Mouse (Mus musculus): ENCODE measurements around the gene Msrb1. TPM values are rescaled to one million over a fixed set of nuclear protein-coding genes. Genes with fewer than 3 reads are reported as not detected.

The Msrb1 gene
- polyA plus RNA-seq, 1 experiment from 2014 or later: 23.0 TPM

DNA sequence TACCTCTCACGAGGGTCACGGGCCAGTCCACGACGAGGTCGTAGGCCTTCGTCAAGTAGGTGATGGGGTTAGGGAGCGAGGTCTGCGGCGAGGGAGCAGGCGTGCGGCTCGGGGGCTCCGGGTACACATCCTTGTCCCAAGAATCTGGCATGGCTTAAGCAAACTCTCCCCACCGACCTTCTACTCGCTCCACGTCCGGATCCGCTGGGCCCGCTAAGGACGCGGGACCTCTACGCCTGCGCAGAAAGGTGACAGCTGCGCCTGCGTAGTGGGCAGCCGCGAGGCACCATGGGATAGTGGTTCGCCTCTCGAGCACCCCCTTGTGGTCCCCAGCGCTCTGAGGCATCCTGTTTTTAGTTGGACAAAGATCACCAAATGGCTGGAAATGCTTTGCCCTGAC is 12.3 kb upstream of the Msrb1 start, which contains the start of gene Ndufb10:
Gene Ndufb10 (minus strand): TSS at position 295 of the 400 bp plus-strand sequence.
- ATAC-seq (ENCODE audit: low FRiP score) (peak; percentile 81), DNase-seq (ENCODE audit: low spot score, missing footprints) (peak; percentile 100)
- peak within 1 kb of the TSS; percentile 74 for H3K9ac ChIP-seq (ENCODE audit: low read length)
- peak within 1 kb of the TSS; percentile 40 for H3K27ac ChIP-seq (ENCODE audit: low read depth, low read length)
- H3K9me3 ChIP-seq (ENCODE audit: control insufficient read depth, low read length): no peaks in the 10 kb centered on the region
- no peaks in the 10 kb centered on the region for H3K27me3 ChIP-seq (ENCODE audit: control insufficient read depth, insufficient read depth, low read length)
- H3K4me1 ChIP-seq (ENCODE audit: control insufficient read depth, insufficient read depth, low read length): peaks cover 15% of the 10 kb centered on the region
- H3K4me2 ChIP-seq: peak within 1 kb of the TSS; percentile 74
- peak within 1 kb of the TSS; percentile 50 for H3K4me3 ChIP-seq (ENCODE audit: low read depth, low read length)
- WGBS: under 1% methylated on average over 30 of the region's 30 CpGs
- peaks cover 11% of the 10 kb centered on the region for H3K36me3 ChIP-seq (ENCODE audit: control insufficient read depth, insufficient read depth, low read length)

DNA sequence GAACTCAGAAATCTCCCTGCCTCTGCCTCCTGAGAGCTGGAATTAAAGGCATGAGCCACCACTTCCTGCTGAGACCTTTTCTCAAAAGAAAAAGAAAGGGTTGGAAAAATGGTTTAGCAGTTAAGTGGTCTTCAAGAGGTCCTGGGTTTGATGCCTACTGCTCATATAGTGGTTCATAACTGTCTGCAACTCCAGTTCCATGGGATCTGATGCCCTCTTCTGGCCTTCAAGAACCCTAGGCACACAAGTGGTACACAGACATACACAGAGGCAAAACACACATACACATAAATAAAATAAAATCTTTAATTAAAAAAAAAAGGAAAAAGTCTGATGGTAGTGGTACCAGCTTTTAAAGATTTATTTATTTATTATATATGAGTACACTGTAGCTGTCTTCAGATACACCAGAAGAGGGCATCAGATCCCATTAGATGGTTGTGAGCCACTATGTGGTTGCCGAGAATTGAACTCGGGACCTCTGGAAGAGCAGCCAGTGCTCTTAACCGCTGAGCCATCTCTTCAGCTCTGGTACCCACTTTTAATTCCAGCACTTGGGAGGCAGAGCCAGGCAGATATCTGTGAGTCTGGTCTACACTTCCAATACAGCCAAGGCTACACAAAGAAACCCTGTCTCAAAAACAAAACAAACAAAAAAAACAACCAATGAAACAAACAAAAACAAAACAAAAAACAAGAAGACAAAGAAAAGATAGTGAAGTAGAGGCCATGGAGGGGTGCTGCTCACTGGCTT is 10.6 kb upstream of the Msrb1 start:
- H3K9ac ChIP-seq (ENCODE audit: low read length): no peak overlapping the region
- H3K4me1 ChIP-seq (ENCODE audit: control insufficient read depth, insufficient read depth, low read length): peaks cover 15% of the 10 kb centered on the region
- no peaks in the 10 kb centered on the region for H3K27me3 ChIP-seq (ENCODE audit: control insufficient read depth, insufficient read depth, low read length)
- H3K4me3 ChIP-seq (ENCODE audit: low read depth, low read length): no peak overlapping the region
- H3K36me3 ChIP-seq (ENCODE audit: control insufficient read depth, insufficient read depth, low read length): peaks cover 11% of the 10 kb centered on the region
- DNase-seq (ENCODE audit: low spot score, missing footprints): peak; percentile 67
- no peak overlapping the region for H3K4me2 ChIP-seq
- no peak overlapping the region for H3K27ac ChIP-seq (ENCODE audit: low read depth, low read length)
- 81% methylated on average over 3 of the region's 3 CpGs for WGBS
- ATAC-seq (ENCODE audit: low FRiP score): no peak
- no peaks in the 10 kb centered on the region for H3K9me3 ChIP-seq (ENCODE audit: control insufficient read depth, low read length)

DNA sequence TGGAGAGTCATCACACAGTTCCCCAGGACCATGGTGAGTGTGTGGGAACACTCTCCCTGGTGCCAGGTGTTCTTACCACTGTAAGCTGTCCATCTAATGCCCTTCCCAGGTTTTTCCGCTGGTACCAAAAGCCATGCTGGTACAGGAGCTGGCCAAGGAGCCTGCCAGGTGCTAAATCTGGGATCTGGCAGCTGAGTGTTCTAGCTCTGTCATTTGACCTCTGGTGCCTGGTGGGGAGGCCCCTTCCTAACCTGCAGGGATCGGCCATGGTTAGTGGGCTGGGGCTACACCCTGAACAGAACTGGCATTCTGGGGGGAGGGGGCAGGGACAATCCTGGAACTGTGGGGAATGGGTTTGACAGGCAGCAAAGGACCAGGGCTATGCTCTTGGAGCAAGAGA is 8.8 kb upstream of the Msrb1 start, which contains the start of gene Rpl3l:
Gene Rpl3l (plus strand): TSS at position 203 of the 400 bp plus-strand sequence.
- Histone ChIP-seq H3K9me3 (ENCODE audit: control insufficient read depth, low read length) (no peaks in the 10 kb centered on the region), H3K4me2 (no peak within 1 kb of the TSS), H3K9ac (ENCODE audit: low read length) (no peak within 1 kb of the TSS), H3K27me3 (ENCODE audit: control insufficient read depth, insufficient read depth, low read length) (no peaks in the 10 kb centered on the region), H3K27ac (ENCODE audit: low read depth, low read length) (no peak within 1 kb of the TSS), H3K36me3 (ENCODE audit: control insufficient read depth, insufficient read depth, low read length) (no peaks in the 10 kb centered on the region; the same call in 1 of the 2 replicates), H3K4me1 (ENCODE audit: control insufficient read depth, insufficient read depth, low read length) (peaks cover 9% of the 10 kb centered on the region), H3K4me3 (ENCODE audit: low read depth, low read length) (no peak within 1 kb of the TSS)
- DNase-seq (ENCODE audit: low spot score, missing footprints) (no peak), ATAC-seq (ENCODE audit: low FRiP score) (no peak)
- 66% methylated on average over 2 of the region's 2 CpGs for WGBS

DNA sequence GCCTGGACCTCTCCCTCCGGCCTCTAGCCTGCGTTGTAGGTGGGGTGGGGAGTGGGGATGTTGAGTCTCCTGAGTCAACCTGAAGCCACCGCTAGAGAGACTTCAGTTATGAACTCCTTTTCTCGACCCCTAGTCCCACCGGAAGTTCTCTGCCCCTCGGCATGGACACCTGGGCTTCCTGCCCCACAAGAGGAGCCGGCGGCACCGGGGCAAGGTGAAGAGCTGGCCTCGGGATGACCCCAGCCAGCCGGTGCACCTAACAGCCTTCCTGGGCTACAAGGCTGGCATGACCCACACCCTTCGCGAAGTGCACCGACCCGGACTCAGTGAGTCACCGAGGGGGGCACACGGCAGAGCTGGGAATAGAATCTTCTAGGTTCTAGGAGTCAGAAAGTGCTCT is 8.3 kb upstream of the Msrb1 start:
- no peak overlapping the region for H3K4me3 ChIP-seq (ENCODE audit: low read depth, low read length)
- no peak overlapping the region for H3K4me2 ChIP-seq
- ATAC-seq (ENCODE audit: low FRiP score) (no peak), DNase-seq (ENCODE audit: low spot score, missing footprints) (no peak)
- no peak overlapping the region for H3K9ac ChIP-seq (ENCODE audit: low read length)
- H3K9me3 ChIP-seq (ENCODE audit: control insufficient read depth, low read length): no peaks in the 10 kb centered on the region
- 73% methylated on average over 17 of the region's 17 CpGs for WGBS
- no peak overlapping the region for H3K27ac ChIP-seq (ENCODE audit: low read depth, low read length)
- no peaks in the 10 kb centered on the region for H3K36me3 ChIP-seq (ENCODE audit: control insufficient read depth, insufficient read depth, low read length)
- H3K27me3 ChIP-seq (ENCODE audit: control insufficient read depth, insufficient read depth, low read length): no peaks in the 10 kb centered on the region
- H3K4me1 ChIP-seq (ENCODE audit: control insufficient read depth, insufficient read depth, low read length): peaks cover 5% of the 10 kb centered on the region

DNA sequence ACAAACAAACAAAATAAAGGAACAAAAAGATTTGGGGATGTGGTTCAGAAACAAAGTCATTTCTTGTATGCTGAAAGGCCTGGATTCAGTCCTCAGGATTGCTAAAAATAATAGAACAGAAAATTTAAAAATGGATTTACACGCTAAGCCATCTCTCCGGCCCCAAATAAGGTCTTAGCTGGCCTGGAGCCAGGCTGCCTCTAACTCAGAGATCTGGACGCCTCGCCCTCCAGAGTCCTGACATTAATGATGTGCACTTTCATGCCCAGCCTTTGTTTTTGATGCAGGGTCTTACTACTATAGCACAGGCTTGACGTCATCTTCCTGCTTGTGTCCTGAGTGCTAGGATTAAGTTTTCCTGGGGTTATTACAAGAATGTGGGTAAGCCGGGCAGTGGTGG is 7.4 kb upstream of the Msrb1 start:
- Histone ChIP-seq H3K9me3 (ENCODE audit: control insufficient read depth, low read length) (no peaks in the 10 kb centered on the region), H3K27me3 (ENCODE audit: control insufficient read depth, insufficient read depth, low read length) (no peaks in the 10 kb centered on the region), H3K9ac (ENCODE audit: low read length) (no peak overlapping the region), H3K4me2 (no peak overlapping the region), H3K4me1 (ENCODE audit: control insufficient read depth, insufficient read depth, low read length) (no peaks in the 10 kb centered on the region), H3K4me3 (ENCODE audit: low read depth, low read length) (no peak overlapping the region), H3K36me3 (ENCODE audit: control insufficient read depth, insufficient read depth, low read length) (no peaks in the 10 kb centered on the region), H3K27ac (ENCODE audit: low read depth, low read length) (no peak overlapping the region)
- DNase-seq (ENCODE audit: low spot score, missing footprints): peak; percentile 14
- ATAC-seq (ENCODE audit: low FRiP score): no peak
- 89% methylated on average over 6 of the region's 6 CpGs for WGBS

DNA sequence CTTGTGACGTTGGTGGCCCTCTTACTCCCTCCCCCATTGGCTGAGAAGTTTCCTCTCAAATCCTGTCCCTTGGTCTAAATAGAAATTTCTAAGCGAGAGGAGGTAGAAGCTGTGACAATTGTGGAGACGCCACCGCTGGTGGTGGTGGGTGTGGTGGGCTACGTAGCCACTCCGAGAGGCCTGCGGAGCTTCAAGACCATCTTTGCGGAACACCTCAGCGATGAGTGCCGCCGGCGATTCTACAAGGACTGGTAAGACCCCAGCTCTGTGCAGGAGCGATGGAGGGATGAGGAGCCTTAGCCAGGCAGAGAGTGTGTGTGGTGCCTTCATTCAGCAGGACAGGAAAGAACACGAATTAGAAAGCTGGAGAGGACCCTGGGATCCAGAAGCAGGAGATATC is 5.7 kb upstream of the Msrb1 start:
- Histone ChIP-seq H3K9me3 (ENCODE audit: control insufficient read depth, low read length) (no peaks in the 10 kb centered on the region), H3K27ac (ENCODE audit: low read depth, low read length) (no peak overlapping the region), H3K27me3 (ENCODE audit: control insufficient read depth, insufficient read depth, low read length) (no peaks in the 10 kb centered on the region), H3K4me3 (ENCODE audit: low read depth, low read length) (no peak overlapping the region), H3K36me3 (ENCODE audit: control insufficient read depth, insufficient read depth, low read length) (no peaks in the 10 kb centered on the region), H3K4me2 (no peak overlapping the region), H3K4me1 (ENCODE audit: control insufficient read depth, insufficient read depth, low read length) (peaks cover under 1% of the 10 kb centered on the region; the same call in 1 of the 2 replicates), H3K9ac (ENCODE audit: low read length) (no peak overlapping the region)
- DNase-seq (ENCODE audit: low spot score, missing footprints) (peak; percentile 69), ATAC-seq (ENCODE audit: low FRiP score) (no peak)
- 83% methylated on average over 14 of the region's 14 CpGs for WGBS

DNA sequence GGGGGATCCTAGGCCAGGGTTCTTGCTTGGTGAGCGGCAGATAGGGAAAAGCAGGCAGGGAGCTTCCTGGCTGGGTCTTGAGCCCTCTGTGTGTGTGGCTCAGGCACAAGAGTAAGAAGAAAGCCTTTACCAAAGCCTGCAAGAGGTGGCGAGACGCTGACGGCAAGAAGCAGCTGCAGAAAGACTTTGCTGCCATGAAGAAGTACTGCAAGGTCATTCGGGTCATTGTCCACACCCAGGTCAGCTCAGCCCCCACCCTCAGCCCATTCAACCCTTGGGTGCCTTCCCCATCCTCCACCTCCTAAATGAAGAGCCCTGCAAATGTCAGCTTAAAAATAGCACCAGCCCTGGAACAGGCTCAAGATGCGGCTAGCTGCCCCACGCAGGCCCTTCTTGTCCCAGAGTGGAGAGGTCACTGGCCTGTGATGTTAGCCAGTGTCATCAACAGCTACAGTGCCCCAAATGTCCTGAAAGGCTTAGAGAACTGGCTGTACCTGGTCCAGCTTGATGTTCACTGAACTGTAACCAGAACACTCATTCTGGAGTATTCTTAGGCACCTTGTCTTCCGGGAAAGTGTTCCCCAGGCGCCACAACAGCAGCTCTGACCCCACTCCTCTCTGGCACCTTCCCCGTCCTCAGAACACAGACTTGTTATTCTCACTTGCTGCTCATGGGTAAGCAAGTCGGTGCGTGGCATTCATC is 4.1 kb upstream of the Msrb1 start:
- no peak for DNase-seq (ENCODE audit: low spot score, missing footprints)
- 84% methylated on average over 12 of the region's 12 CpGs for WGBS
- peaks cover 10% of the 10 kb centered on the region for H3K4me1 ChIP-seq (ENCODE audit: control insufficient read depth, insufficient read depth, low read length)

DNA sequence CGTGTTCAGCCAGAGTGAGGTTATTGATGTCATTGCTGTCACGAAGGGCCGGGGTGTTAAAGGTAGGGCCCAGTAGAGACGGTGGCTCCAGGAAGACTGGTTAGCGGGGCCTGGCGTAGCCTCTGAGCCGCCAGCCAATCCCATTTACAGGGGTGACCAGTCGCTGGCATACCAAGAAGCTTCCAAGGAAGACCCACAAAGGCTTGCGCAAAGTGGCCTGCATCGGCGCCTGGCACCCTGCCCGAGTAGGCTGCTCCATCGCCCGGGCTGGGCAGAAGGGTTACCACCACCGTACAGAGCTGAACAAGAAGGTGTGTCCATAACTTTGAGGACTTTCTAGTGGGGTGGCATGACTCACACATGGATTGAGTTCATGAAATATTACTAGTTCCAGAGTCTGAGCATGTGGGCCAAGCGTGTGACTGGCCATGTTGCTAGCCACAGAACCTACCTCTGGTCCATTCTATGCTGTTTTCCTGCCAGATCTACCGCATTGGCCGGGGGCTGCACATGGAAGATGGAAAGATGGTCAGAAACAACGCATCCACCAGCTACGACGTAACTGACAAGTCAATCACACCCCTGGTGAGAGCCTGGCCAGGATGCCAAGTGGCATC is 2.9 kb upstream of the Msrb1 start:
- ATAC-seq (ENCODE audit: low FRiP score): no peak
- H3K4me1 ChIP-seq (ENCODE audit: control insufficient read depth, insufficient read depth, low read length): peaks cover 11% of the 10 kb centered on the region
- DNase-seq (ENCODE audit: low spot score, missing footprints): no peak
- 90% methylated on average over 21 of the region's 21 CpGs for WGBS
- no peak overlapping the region for H3K27ac ChIP-seq (ENCODE audit: low read depth, low read length)
- H3K36me3 ChIP-seq (ENCODE audit: control insufficient read depth, insufficient read depth, low read length): no peaks in the 10 kb centered on the region
- no peak overlapping the region for H3K4me3 ChIP-seq (ENCODE audit: low read depth, low read length)
- H3K9ac ChIP-seq (ENCODE audit: low read length): no peak overlapping the region
- no peak overlapping the region for H3K4me2 ChIP-seq
- H3K27me3 ChIP-seq (ENCODE audit: control insufficient read depth, insufficient read depth, low read length): no peaks in the 10 kb centered on the region
- H3K9me3 ChIP-seq (ENCODE audit: control insufficient read depth, low read length): no peaks in the 10 kb centered on the region

More for the DNA sequence above, 4.1 kb upstream of the Msrb1 start:
- Histone ChIP-seq H3K36me3 (ENCODE audit: control insufficient read depth, insufficient read depth, low read length) (no peaks in the 10 kb centered on the region), H3K27ac (ENCODE audit: low read depth, low read length) (no peak overlapping the region), H3K4me2 (no peak overlapping the region), H3K4me3 (ENCODE audit: low read depth, low read length) (no peak overlapping the region), H3K9me3 (ENCODE audit: control insufficient read depth, low read length) (no peaks in the 10 kb centered on the region), H3K27me3 (ENCODE audit: control insufficient read depth, insufficient read depth, low read length) (no peaks in the 10 kb centered on the region), H3K9ac (ENCODE audit: low read length) (no peak overlapping the region)
- no peak for ATAC-seq (ENCODE audit: low FRiP score)

DNA sequence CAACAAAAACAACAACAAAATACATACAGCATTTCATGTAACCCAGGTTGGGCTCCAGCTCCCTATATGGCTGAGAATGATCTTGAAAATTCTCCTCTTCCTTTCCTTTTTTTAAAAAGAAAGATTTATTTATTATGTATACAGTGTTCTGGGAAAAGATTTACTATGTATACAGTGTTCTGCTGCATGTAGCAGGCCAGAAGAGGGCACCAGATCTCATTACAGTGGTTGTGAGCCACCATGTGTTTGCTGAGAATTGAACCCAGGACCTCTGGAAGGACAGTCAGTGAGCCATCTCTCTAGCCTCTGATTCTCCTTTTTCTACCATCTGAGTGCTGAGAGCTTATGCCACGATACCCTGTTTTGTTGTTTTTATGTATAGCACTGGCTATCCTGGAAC is 1.9 kb upstream of the Msrb1 start:
- Histone ChIP-seq H3K4me2 (no peak overlapping the region), H3K4me3 (ENCODE audit: low read depth, low read length) (no peak overlapping the region)
- ATAC-seq (ENCODE audit: low FRiP score): no peak

More for the DNA sequence above, 1.9 kb upstream of the Msrb1 start:
- 84% methylated on average over 1 of the region's 1 CpGs for WGBS
- DNase-seq (ENCODE audit: low spot score, missing footprints): peak; percentile 37
- Histone ChIP-seq H3K9ac (ENCODE audit: low read length) (no peak overlapping the region), H3K27me3 (ENCODE audit: control insufficient read depth, insufficient read depth, low read length) (no peaks in the 10 kb centered on the region), H3K27ac (ENCODE audit: low read depth, low read length) (no peak overlapping the region), H3K9me3 (ENCODE audit: control insufficient read depth, low read length) (no peaks in the 10 kb centered on the region), H3K4me1 (ENCODE audit: control insufficient read depth, insufficient read depth, low read length) (peaks cover 11% of the 10 kb centered on the region), H3K36me3 (ENCODE audit: control insufficient read depth, insufficient read depth, low read length) (no peaks in the 10 kb centered on the region)

All from midbrain, embryonic 11.5 days (tissue).